Mouse (Mus musculus): ENCODE measurements around the gene Trim14. TPM values are rescaled to one million over a fixed set of nuclear protein-coding genes. Genes with fewer than 3 reads are reported as not detected.
A peak's percentile ranks its signal among the peaks of the same experiment; 100 is the strongest.

The Trim14 gene
- total and polyA plus RNA-seq, 2 experiments from 2014 or later = 1.2 to 1.5 TPM

DNA sequence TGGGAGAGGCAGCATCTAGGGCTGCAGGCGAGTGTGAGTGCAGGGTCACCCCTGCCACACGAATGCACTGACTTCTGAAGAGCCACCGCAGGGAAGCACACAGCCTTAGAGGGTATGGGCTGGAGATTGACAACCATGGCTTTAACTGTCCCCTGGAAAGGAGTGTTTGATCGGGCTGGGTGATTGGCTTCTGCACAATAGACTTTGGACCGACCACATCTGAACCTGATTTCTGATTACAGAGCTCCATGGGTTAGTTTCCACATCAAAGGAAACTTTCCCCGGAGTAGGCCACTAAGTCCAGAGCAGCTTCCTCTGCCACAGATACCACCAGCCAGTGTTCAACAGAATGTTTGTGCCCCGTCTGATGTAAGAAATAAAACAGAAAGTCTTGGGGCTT lies 6.2 kb downstream of the Trim14 start:
- no peak for TF ChIP-seq CTCF (IDR thresholded peaks at IDR 0.05; ENCODE audit: low read depth)
- no peaks in the 10 kb centered on the region for H3K27me3 ChIP-seq (ENCODE audit: insufficient read depth, low read length)
- H3K4me2 ChIP-seq (ENCODE audit: low read depth, low read length) = no peak overlapping the region
- H3K27ac ChIP-seq = no peak overlapping the region
- no peaks in the 10 kb centered on the region for H3K36me3 ChIP-seq (ENCODE audit: insufficient read depth, low read length)
- ATAC-seq = no peak
- no peak overlapping the region for H3K9ac ChIP-seq (replicated peaks; ENCODE audit: low read length)
- no peaks in the 10 kb centered on the region for H3K9me3 ChIP-seq (ENCODE audit: low read length)
- no peak for DNase-seq (ENCODE audit: low spot score)
- H3K4me3 ChIP-seq (ENCODE audit: low read length) = no peak overlapping the region
- WGBS = 47% methylated on average over 7 of the region's 7 CpGs
- H3K4me1 ChIP-seq (ENCODE audit: insufficient read depth, low read length) = 0 out of 2 replicates have a peak, but pooled peaks cover 6% of the 10 kb centered on the region

DNA sequence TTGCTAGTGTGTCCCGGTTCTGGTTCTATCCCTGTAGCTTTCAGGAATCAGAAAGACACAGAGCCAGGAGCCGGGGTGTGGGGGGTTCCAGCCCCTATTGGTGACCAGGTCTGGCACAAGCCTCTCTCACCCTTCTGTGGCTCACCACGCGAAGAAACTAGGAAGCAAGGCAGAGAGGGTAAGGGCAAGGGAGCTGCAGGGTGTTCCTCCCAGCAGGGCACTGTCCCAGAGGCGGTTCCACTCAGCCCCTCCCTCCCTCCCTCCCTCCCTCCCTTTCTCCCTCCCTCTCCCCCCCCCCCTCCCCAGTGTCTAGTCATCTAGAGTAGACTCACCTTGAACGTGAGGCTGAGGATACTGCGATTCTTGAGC lies 8.4 kb downstream of the Trim14 start:
- WGBS = 13% methylated on average over 6 of the region's 7 CpGs
- H3K4me1 ChIP-seq (ENCODE audit: insufficient read depth, low read length) = 0 out of 2 replicates have a peak, but pooled peaks cover 3% of the 10 kb centered on the region
- TF ChIP-seq CTCF (IDR thresholded peaks at IDR 0.05; ENCODE audit: low read depth) = no peak
- H3K27ac ChIP-seq = no peak overlapping the region
- H3K9ac ChIP-seq (replicated peaks; ENCODE audit: low read length) = no peak overlapping the region
- peak overlapping the region; percentile 47 for H3K4me2 ChIP-seq (ENCODE audit: low read depth, low read length)
- H3K36me3 ChIP-seq (ENCODE audit: insufficient read depth, low read length) = no peaks in the 10 kb centered on the region
- no peak for ATAC-seq
- no peak for DNase-seq (ENCODE audit: low spot score)
- no peak overlapping the region for H3K4me3 ChIP-seq (ENCODE audit: low read length)
- no peaks in the 10 kb centered on the region for H3K9me3 ChIP-seq (ENCODE audit: low read length)
- no peaks in the 10 kb centered on the region for H3K27me3 ChIP-seq (ENCODE audit: insufficient read depth, low read length)

DNA sequence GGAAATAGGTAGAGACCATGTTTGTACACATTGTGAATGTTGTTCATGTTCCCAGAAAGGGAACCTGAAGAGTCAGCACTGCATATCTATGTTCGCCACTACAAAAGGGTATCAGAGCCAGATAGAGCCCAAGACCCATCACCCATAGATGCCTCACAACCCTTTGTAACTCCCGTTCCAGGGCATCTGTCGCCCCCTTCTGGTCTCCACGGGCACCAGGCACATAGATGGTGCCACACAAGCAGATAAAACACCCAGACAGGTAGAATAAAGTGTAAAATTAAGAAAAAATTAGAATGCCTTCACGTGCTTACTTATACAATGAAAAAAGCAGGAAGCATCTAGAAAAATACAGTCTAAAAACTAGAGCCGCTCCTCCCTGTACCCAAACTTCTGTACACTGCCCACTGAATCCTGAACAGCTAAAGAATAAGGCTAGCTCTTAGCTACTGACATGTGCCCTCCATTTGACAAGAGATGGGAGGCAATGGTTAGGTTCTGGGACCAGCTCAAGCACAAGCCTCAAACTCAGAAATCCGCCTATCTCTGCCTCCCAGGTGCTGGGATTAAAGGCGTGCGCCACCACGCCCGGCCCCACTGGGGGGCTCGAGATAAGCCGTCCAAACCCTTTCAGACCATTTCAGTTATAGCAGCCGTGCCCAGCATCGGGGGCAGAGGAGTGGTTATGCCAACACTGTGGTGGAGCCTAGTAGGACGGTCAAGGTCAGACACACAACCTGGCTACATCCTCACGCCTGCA lies 9.0 kb downstream of the Trim14 start:
- DNase-seq (ENCODE audit: low spot score) (no peak), ATAC-seq (no peak)
- TF ChIP-seq CTCF (IDR thresholded peaks at IDR 0.05; ENCODE audit: low read depth) = peak; percentile 43
- H3K4me3 ChIP-seq (ENCODE audit: low read length) = no peak overlapping the region
- no peak overlapping the region for H3K9ac ChIP-seq (replicated peaks; ENCODE audit: low read length)
- H3K4me1 ChIP-seq (ENCODE audit: insufficient read depth, low read length) = 0 out of 2 replicates have a peak, but pooled peaks cover 3% of the 10 kb centered on the region
- peak overlapping the region; percentile 47 for H3K4me2 ChIP-seq (ENCODE audit: low read depth, low read length)
- no peaks in the 10 kb centered on the region for H3K9me3 ChIP-seq (ENCODE audit: low read length)
- no peaks in the 10 kb centered on the region for H3K36me3 ChIP-seq (ENCODE audit: insufficient read depth, low read length)
- no peaks in the 10 kb centered on the region for H3K27me3 ChIP-seq (ENCODE audit: insufficient read depth, low read length)
- no peak overlapping the region for H3K27ac ChIP-seq
- 38% methylated on average over 17 of the region's 17 CpGs for WGBS

DNA sequence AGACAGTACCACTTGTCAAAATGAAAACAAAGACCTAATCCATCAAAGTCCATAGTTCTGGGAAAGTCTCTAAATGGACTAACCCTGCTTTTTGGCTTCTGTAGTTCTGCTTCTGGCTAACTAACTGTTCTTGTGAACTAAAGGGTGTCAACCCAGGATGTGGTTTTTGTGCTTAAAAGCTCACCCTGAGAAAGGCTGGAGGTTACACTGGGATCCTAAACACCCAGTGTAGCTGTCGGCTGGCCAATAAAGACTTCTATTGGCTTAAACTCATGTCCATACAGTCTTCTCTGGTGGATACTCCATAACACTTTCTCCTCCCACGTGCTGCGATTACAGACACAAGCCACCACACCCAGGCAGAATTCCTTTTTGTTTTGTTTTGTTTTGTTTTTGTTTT lies 9.7 kb downstream of the Trim14 start:
- no peak for TF ChIP-seq CTCF (IDR thresholded peaks at IDR 0.05; ENCODE audit: low read depth)
- 90% methylated on average over 3 of the region's 3 CpGs for WGBS
- Histone ChIP-seq H3K4me2 (ENCODE audit: low read depth, low read length) (no peak overlapping the region), H3K27me3 (ENCODE audit: insufficient read depth, low read length) (no peaks in the 10 kb centered on the region), H3K9me3 (ENCODE audit: low read length) (no peaks in the 10 kb centered on the region), H3K27ac (no peak overlapping the region), H3K36me3 (ENCODE audit: insufficient read depth, low read length) (no peaks in the 10 kb centered on the region), H3K9ac (replicated peaks; ENCODE audit: low read length) (no peak overlapping the region), H3K4me1 (ENCODE audit: insufficient read depth, low read length) (0 out of 2 replicates have a peak, but pooled peaks cover 3% of the 10 kb centered on the region), H3K4me3 (ENCODE audit: low read length) (no peak overlapping the region)
- no peak for ATAC-seq
- DNase-seq (ENCODE audit: low spot score) = no peak

DNA sequence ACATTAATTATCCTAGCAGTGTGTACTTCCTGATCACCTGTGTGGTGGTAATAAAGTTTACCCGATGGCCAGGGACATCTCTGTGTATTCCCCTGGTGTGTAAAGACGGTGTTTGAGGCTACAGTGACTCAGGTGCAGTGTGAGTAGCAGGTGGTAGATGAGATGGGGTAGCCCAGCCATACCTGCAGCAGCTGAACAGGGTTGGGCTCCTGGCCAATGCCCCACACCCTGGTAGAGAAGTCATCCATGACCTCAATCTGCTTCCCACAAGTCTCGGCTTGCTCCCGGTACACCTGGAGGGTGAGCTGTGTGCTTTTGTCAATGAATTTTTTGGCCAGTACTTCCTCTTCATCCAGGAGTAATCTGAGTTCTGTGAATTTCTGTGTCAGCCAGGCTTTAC lies 12.6 kb downstream of the Trim14 start:
- no peaks in the 10 kb centered on the region for H3K36me3 ChIP-seq (ENCODE audit: insufficient read depth, low read length)
- 0 out of 2 replicates have a peak, but pooled peaks cover 3% of the 10 kb centered on the region for H3K4me1 ChIP-seq (ENCODE audit: insufficient read depth, low read length)
- no peaks in the 10 kb centered on the region for H3K9me3 ChIP-seq (ENCODE audit: low read length)
- no peak overlapping the region for H3K27ac ChIP-seq
- H3K9ac ChIP-seq (replicated peaks; ENCODE audit: low read length) = no peak overlapping the region
- DNase-seq (ENCODE audit: low spot score) (no peak), ATAC-seq (no peak)
- no peak overlapping the region for H3K4me2 ChIP-seq (ENCODE audit: low read depth, low read length)
- 84% methylated on average over 4 of the region's 4 CpGs for WGBS
- no peak for TF ChIP-seq CTCF (IDR thresholded peaks at IDR 0.05; ENCODE audit: low read depth)
- H3K4me3 ChIP-seq (ENCODE audit: low read length) = no peak overlapping the region
- H3K27me3 ChIP-seq (ENCODE audit: insufficient read depth, low read length) = no peaks in the 10 kb centered on the region

DNA sequence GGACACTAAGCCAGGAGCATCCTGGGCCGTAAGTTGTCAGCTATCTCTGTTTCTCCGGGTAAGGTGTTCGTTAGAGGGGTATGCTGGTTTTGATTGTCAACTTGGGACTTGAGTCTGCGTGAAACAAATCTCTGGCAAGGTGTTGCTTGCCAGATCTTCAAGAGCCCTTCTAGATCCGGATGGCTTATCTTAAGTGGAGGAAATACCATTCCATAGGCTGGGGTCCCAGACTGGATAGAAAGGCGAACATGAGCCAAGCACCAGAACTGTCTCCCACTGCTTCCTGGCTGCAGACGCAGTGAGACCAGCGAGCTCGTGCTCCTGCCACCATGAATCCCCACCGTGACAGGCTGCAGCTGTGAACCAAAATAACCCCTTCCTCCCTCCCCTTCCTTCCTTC lies 14.5 kb downstream of the Trim14 start:
- no peak overlapping the region for H3K4me2 ChIP-seq (ENCODE audit: low read depth, low read length)
- WGBS = 79% methylated on average over 10 of the region's 10 CpGs
- H3K27ac ChIP-seq = no peak overlapping the region
- no peaks in the 10 kb centered on the region for H3K9me3 ChIP-seq (ENCODE audit: low read length)
- H3K36me3 ChIP-seq (ENCODE audit: insufficient read depth, low read length) = no peaks in the 10 kb centered on the region
- H3K4me3 ChIP-seq (ENCODE audit: low read length) = no peak overlapping the region
- no peak overlapping the region for H3K9ac ChIP-seq (replicated peaks; ENCODE audit: low read length)
- no peak for TF ChIP-seq CTCF (IDR thresholded peaks at IDR 0.05; ENCODE audit: low read depth)
- H3K4me1 ChIP-seq (ENCODE audit: insufficient read depth, low read length) = no peaks in the 10 kb centered on the region
- ATAC-seq (no peak), DNase-seq (ENCODE audit: low spot score) (no peak)
- no peaks in the 10 kb centered on the region for H3K27me3 ChIP-seq (ENCODE audit: insufficient read depth, low read length)

DNA sequence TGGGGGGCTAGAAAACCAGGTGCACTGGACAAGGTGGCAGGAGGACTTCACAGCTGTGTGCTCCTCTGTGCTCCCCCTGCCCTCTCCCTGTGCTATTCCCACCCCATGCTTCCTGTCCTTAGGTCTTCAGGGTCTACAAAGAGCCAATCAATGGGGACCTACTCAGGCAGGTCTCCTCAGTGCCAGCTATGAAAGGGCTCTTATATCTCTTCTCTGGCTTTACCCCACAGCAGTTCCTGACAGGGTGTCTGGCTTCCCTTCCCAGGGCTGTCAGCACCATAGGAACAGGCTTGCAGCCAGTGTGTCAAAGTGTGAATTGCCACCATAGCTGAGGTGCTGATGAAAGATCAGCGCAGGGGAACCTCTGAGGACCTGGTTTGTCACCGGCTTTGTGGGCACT lies 15.4 kb downstream of the Trim14 start:
- Histone ChIP-seq H3K4me2 (ENCODE audit: low read depth, low read length) (no peak overlapping the region), H3K4me1 (ENCODE audit: insufficient read depth, low read length) (no peaks in the 10 kb centered on the region), H3K9me3 (ENCODE audit: low read length) (no peaks in the 10 kb centered on the region), H3K36me3 (ENCODE audit: insufficient read depth, low read length) (no peaks in the 10 kb centered on the region), H3K9ac (replicated peaks; ENCODE audit: low read length) (no peak overlapping the region), H3K4me3 (ENCODE audit: low read length) (no peak overlapping the region), H3K27me3 (ENCODE audit: insufficient read depth, low read length) (no peaks in the 10 kb centered on the region), H3K27ac (no peak overlapping the region)
- no peak for ATAC-seq
- DNase-seq (ENCODE audit: low spot score) = no peak
- 83% methylated on average over 2 of the region's 2 CpGs for WGBS
- TF ChIP-seq CTCF (IDR thresholded peaks at IDR 0.05; ENCODE audit: low read depth) = no peak

Data from hindbrain, postnatal 0 days (tissue).